Mouse (Mus musculus) G1E (cell line): Measurements from ENCODE around the gene Pla2g1b.

Experiments used
- CTCF ChIP-seq: IDR thresholded peaks from 2 replicates; pipeline ENCODE4 v1.5.1; 2012; ENCODE audit warnings: low read depth, low read length, inconsistent platforms, mixed read lengths
- GATA1 ChIP-seq: IDR thresholded peaks from 2 replicates; pipeline ENCODE4 v1.6.1; 2012; ENCODE audit warnings: borderline replicate concordance, low read length, inconsistent platforms, mixed read lengths
- GATA2 ChIP-seq: IDR thresholded peaks from 2 replicates; pipeline ENCODE4 v1.6.1; 2012; ENCODE audit warnings: low read depth, low read length, inconsistent platforms, borderline replicate concordance
- POLR2AphosphoS5 ChIP-seq: IDR thresholded peaks from 2 replicates; pipeline ENCODE4 v1.6.1; 2012; ENCODE audit warnings: low read depth, low read length, inconsistent platforms; ENCODE audit not compliant: insufficient replicate concordance

DNA sequence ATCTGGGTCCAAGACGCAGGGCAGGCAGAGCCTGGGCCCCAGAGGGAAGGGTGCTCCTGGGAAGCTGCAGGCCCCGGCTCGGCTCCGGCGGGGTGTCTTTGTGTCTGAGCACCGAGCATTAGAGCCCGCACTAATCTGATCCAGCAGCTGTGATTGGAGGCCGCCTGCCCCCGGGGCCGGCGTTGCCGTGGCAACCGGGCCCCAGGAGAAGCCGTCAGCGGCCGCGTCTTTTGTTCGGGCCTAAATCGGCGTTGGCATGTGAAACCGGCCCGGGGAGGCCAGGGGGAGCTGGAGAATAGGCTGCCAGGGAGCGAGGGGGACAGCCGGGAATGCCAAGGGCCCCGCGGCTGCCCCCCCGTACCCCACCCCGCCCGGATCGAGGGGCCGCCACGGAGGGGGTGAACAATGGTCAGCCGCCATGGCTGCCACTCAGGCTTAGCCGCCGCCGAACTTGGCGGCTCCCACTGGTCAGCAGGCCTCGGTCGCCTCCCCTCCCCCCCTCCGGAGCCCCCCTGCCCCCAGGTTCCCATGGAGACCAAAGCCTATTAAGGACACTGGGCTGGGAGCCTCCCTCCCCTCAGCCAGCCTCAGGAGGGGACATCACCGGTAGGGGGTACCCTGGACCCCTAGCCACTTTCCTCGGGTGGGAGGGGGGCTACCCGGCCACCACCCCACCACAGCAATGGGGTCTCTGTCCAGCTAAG, 29.5 kb upstream of the Pla2g1b start:
- TF ChIP-seq CTCF = no peak
- TF ChIP-seq GATA1 = no peak
- no peak for TF ChIP-seq POLR2AphosphoS5
- TF ChIP-seq GATA2 = no peak
